Mouse (Mus musculus) liver, adult 2 months (tissue): Measurements from ENCODE around the gene Gck.

ENCODE experiments used
- CTCF ChIP-seq: fragments of 200-500 bp; IDR thresholded peaks from 2 replicates; pipeline ENCODE4 v1.5.1; 2011; ENCODE audit warnings: low read depth, low read length, control low read depth
- POLR2A ChIP-seq: fragments of 200-500 bp; IDR thresholded peaks from 2 replicates; pipeline ENCODE4 v1.6.1; 2011; ENCODE audit warnings: low read length, control low read depth; ENCODE audit not compliant: insufficient read depth; ENCODE audit errors: extremely low read depth

DNA sequence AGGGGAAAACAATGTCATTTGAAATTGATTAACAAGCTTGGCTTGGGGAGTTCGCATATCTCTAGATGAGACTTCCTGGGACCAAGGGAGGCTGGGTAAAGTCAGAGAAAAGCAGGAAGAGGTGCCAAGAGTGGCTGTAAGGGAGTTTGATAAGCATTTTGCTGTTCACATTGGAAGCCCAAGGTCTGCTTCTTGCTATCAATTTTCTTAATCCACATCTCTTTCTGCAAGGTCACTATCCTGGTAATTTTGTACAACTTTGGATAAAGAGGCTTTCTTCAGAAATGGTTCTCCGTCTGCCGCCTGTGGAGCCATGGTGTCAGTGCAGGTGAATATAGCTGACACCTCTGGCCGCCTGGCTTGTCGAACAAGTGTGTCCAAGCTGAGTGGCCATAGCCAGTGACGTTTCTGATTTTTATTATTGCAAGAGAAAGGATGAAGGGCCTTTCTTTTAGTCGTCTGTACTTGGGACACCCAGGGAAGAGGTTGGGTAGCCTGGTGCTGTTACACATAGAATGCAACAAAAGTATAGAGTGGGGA lies 5.2 kb upstream of the Gck start:
- TF ChIP-seq CTCF (peak; percentile 50), POLR2A (no peak)
